Mouse (Mus musculus) urinary bladder, postnatal 25 days (tissue): ENCODE results near the gene Sowahb.

ENCODE experiments used
- DNase-seq: peaks from one replicate; pipeline ENCODE4 v3.0.0; 2022; ENCODE audit warnings: low spot score

The Sowahb gene

GRCm38 (mm10) chr5:93002615-93003014, 42.2 kb downstream of the Sowahb start:
- no peak for DNase-seq

- DNase-seq, result no peak
Observed at GRCm38 (mm10) chr5:93000774-93001757, 43.8 kb downstream of the Sowahb start.

- no peak for DNase-seq
Observed at GRCm38 (mm10) chr5:93000060-93000459, 44.8 kb downstream of the Sowahb start.

GRCm38 (mm10) chr5:92998494-92999016, 46.3 kb downstream of the Sowahb start:
- DNase-seq, result no peak

GRCm38 (mm10) chr5:92997428-92998120, 47.2 kb downstream of the Sowahb start:
- no peak for DNase-seq

- DNase-seq, result no peak
Observed at GRCm38 (mm10) chr5:92994861-92995260, 50.0 kb downstream of the Sowahb start.

- no peak for DNase-seq
Observed at GRCm38 (mm10) chr5:92994309-92994708, 50.5 kb downstream of the Sowahb start.

GRCm38 (mm10) chr5:92992106-92992505, 52.7 kb downstream of the Sowahb start:
- DNase-seq, result no peak
